Mouse (Mus musculus): ENCODE measurements around the gene Msrb2.

The Msrb2 gene
- long read RNA-seq, experiment 1, transcript Msrb2-201 (5 exons, 1,196 nt) = major isoform, 27 of 30 reads
- long read RNA-seq, experiment 1, partial matches to known transcripts = 1 of 30 reads
- long read RNA-seq, experiment 1, other reads (novel, unspliced or antisense) = 2 of 30 reads
- long read RNA-seq, experiment 2, transcript Msrb2-201 (5 exons, 1,196 nt) = major isoform, 32 of 34 reads
- long read RNA-seq, experiment 2, partial matches to known transcripts = 0 of 34 reads
- long read RNA-seq, experiment 2, other reads (novel, unspliced or antisense) = 2 of 34 reads

DNA sequence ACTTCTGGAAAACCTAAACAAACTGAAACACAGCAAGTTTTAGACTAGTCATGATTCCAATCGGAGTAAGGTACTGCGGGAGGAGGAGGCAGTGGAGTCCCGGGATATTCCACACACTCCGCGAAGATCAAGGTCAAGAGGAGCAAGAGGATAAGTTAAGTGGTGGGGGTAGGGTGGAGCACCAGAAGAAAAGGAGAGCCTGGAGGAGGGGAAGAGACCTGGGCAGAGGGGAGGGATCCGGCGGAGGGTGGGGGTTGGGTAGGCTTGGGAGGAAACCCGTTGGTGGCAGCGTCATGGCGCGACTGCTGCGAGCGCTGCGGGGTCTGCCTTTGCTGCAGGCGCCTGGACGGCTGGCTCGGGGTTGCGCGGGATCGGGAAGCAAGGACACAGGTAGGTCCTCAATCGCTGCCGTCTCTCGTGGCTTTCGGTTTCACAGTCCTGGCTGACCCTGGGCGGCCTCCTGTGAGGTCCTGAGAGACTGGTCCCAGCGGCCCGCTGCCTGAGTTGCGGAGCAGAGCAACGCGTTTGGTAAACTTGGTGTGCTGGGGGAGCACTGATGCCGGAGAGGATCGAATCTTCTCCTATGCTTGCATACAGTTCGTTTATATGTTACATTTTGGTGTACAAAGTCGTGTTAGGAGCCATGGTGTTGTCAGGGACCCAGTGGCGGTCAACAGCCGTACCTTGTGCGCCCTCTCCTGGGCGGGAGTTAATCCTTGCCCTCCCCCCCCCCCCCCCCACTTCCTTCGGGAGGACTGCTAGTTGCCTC is at the start of gene Msrb2:
Gene Msrb2 (plus strand): TSS at position 51 of the 769 bp plus-strand sequence.
- intact Hi-C loops (cut with DNase I) = no loop called here

DNA sequence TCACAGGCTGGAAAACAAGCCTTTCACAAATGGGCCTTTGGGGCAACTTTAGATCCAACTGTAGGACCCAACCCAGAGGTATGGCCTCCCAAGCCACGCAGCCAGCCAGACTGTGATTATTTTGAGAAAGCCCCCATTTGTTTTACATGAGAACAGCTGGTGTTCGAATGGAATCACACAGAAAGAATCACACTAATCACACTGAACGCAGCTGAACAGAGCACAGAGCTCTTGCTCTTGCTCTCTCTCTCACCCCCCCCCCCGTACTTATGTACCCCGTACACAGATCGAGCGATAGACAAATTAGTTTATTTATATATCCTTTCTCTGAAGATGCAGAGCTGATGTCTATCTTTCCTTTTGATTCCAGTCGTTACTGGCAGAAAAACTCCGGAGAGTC is 48.8 kb upstream of the Msrb2 start:
- intact Hi-C loops (cut with DNase I) = no loop called here

DNA sequence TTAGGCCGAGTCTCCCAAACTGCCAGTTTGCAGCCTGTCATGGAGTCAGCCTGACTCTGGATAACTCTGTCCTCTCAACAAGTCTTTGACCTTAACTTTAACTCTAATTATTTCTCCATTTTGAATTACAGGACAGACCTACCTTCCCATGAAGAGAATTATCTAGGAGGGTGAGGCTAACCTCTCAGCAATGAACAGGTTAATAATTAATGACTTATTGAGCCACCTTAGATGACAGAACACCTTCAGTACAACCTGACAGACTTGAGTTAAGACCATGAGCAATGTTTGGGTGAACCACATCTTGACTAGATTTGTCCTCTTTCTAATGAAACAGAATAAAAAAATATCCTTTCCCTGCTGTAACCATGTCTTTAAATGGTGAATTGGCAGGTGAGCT is 44.9 kb upstream of the Msrb2 start:
- intact Hi-C loops (cut with DNase I) = no loop called here

DNA sequence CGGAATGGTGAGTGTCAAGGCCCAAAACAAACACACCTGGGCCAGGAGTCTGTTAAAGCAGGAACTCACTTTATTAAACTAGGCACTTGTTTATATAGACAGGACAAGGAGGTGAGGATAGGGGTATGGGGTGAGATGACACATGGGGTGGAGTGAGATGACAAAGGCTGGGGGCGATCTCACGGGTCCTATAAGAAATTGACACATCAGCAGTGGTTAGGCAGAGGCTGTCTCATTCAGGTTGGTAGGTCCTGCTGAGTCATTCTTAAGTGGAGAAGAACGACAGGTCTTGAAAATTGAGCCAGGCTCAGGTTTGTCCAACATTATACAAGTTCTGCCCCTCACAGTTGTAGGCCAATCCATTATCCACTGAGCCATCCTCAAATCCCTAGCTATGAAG is 43.4 kb upstream of the Msrb2 start:
- intact Hi-C loops (cut with DNase I) = no loop called here

DNA sequence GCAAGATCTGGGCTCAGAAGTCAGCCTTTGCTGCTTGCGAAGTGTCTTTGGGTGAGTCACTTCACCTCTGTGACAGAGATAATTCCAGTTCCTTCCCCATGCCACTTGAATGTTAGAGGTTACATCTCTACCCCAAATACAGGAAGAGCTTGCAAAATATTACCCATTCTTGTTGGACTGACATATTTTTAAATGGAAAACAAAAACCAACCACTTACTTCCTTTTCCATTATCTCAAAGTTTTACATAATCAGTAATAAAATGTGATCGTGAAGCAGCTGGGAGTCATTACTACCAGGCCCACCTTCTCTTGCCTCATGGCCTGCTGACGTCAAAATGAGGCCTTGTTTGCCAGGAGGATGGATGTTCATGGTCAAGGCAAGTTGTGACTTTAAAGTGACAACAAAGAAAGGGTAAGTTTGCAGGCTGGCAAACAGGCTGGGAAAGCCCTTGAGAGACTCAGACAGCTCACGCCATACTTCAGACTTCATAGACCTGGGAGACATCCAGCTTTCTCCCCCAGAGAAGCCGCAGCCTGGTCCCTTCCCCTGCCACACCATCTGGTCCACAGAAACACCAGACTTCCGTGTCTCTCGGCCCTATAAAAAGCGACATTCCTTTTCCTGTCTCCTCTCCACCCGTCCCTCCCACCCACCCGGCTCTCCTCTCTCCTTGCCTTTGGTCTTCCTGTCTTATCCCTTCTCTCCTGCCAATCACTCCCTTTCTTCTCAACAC is 27.2 kb upstream of the Msrb2 start:
- intact Hi-C loops (cut with DNase I) = loop anchor here (5.0 kb wide), 2 partner anchors 67 to 472 kb away; no protein-coding TSS in a partner anchor

DNA sequence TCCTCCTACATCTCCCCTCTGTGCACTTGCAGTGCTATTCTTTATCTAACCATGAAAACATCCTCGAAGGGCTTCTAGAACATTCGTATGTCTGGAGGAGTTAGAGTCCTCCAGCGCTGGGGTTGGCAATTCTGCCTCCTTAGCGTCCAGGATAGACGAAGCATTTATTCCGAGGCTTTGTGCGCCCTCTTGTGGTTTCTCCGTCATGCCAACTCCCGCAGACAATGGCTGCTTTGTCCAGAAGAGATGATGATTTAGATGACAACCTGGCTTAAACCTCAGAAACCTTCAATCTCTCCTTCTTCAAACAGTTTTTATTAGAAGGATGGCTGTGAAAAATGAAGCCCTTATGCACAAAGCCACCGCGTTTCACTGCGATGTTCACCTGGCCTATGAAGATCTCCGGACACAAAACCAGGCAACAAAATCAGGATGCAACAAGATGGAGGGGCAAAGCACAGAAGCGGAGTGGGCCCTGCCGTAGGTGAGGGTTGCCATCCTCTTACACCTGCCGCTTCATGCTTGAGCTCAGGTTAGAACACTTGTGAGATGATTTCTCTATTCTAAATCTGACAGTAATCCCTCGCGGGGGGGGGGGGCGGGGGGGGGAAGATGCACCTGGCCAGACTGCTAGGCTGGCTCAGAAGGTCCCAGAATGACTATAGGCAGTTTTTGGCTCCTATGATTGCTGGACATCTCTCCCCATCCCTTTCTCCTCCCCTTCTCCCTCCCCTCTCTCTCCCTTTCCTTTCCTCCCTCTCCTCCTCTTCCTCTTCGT is 26.4 kb upstream of the Msrb2 start:
- intact Hi-C loops (cut with DNase I) = loop anchor here (5.0 kb wide), 2 partner anchors 68 to 473 kb away; no protein-coding TSS in a partner anchor

DNA sequence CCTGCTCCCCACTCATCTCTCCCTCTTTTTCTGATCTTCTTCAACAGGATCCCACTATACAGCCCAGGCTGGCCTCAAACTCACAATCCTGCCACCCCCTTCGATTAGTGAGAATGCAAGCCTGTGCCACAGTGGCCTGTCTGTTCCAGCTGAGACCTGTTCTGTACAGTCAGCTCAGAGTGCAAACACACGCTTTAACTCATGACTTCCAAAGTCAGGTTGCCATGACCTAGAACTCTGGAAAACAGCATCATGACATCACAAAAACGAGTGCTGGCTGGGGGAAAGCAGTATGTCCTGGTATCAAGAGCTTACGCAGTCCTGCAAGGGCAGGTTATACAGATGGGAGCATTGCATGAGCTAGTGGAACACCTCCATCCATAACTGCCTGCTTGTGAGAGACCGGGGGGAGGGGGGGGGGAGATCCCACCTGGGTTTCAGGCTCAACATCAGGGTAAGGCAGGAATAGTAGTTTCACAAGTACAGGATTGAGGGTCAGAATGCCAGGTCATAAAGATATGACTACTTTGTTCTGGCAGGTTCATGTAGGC is 25.8 kb upstream of the Msrb2 start:
- intact Hi-C loops (cut with DNase I) = no loop called here

DNA sequence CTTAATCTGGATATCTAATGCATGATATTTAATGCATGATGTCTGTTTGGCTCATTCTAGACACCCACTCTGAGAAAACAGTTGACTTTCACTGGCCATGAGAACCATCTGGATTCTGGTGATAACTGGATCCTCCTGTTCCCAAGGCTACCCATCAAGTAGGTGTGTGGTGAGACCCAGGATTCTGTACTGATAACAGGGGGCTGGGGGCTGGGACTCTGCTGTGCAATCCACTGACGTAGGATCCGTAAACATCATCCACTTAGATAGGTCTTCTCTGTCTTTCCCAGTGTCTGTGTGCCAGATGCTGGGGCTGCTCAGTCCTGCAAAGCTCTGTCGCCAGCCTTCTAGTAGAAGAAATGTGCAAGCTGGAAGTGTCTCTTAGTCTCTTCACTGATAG is 22.8 kb upstream of the Msrb2 start:
- intact Hi-C loops (cut with DNase I) = no loop called here

DNA sequence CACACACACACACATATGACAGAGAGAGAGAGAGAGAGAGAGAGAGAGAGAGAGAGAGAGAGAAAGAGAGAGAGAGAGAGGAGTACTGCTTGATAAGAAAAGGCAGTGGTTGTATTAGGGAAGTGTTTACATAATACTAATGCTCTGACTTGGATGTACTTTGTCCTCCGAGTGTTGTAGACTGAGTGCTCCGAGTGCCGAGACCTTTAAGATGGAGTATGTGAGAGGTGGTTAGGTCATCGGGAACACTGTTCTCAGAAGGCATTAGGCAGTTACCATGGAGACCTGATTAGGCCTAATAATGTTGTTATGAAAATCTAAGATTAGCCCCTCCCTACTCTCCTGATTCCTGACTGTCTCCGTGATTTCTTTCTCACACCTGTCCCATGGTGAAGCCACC is 21.1 kb upstream of the Msrb2 start:
- intact Hi-C loops (cut with DNase I) = no loop called here

DNA sequence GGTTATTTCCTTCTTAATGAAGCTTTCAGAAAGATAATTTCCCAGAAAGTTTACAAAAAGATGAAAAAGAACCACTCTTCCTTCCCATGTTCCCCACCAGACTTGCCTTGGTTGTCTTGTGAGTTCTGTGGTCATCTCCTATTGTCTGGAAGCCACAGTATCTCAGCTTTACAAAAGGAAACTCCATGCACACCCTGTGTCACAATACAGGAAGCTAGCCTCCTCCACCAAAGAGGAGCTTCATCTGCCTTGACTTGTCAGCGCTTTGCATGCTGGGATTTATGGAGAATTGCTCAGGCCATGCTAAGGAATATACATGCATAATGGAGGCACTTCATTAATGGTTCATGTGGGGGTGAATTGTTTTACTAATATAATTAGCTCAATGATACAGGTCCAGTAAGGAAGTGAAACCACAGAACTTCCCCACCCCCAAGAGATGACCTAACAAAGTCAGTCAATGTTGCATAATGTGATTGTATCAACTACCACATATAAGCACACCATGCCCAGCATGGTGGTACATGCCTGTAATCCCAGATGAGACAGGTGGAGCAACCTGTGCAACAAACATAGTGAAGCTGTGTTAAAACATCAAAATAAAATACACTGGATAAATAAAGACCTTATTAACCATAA is 19.5 kb upstream of the Msrb2 start:
- intact Hi-C loops (cut with DNase I) = no loop called here

DNA sequence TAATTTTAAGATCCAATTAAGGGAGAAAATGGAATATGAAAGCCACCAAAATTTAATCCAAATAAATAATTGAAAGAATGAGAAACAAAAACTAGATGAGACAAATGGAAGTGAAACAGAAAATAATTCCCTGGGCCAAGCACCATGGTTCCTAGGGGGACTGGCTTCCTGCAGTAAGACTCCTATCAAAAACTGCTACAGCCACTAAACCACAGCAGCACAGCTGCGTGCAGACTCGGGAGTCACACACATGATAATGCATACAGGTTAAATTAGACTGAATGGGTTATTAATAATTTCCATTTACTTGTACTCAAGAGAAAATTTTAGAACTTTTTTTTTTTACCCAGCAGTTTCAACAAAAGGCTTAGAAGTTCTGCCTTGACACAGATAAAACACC is 18.1 kb upstream of the Msrb2 start:
- intact Hi-C loops (cut with DNase I) = no loop called here

DNA sequence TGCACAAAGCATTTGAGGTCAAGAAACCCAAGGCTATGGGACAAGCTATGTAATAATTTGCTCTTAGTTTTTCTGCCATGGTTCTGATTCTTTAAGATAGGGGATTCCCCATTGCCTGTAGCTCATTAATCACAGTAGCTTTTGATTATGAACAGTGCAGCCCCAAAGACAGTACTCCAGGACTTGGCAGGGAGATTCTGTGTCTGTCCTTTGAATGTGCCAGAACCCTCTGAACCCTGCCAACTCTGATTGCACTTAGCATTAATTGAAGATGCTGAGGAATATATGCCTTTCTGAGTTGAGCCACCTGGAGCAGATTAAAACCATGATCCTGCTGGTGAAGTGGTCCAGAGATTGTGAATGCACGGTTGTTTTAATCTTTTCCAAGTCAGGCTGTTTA is 8.4 kb upstream of the Msrb2 start:
- intact Hi-C loops (cut with DNase I) = no loop called here

DNA sequence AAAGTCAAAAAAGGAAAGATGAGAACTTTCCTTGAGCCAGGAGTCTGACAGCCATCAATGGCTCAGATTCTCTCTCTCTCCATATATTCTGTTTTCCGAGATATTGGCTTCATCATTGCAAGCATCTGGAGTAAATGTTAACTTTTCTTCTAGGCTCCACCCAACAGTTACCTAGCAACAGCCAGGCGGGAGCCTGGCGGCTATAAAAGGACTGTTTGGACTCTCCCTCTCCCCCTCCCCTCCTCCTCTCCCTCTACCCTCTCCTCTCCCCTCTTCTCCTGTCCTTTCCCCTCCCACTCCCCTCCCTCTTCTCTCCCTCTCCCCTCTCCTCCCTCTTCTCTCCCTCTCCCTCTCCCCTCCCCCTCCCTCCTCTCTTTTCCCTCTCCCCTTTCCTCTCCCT is 4.8 kb upstream of the Msrb2 start:
- intact Hi-C loops (cut with DNase I) = no loop called here

DNA sequence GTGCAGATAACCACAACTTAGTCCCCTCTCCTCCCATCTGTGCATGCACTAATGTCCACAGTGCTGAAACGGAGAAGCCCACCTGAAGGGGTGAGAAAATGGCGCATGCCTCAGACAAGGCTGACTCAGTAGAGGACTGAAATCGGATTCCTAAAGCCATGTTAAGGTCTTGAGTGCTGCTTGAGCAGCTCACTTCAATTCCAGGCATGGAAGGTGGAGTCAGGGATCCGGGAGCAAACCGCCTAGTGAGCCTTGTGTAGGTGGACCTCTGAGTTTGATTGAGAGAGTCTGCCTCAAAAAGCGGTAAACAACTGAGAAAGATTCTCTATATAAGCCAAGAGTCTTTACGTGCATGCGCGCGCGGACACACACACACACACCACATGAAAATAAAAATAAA is 4.1 kb upstream of the Msrb2 start:
- intact Hi-C loops (cut with DNase I) = no loop called here

DNA sequence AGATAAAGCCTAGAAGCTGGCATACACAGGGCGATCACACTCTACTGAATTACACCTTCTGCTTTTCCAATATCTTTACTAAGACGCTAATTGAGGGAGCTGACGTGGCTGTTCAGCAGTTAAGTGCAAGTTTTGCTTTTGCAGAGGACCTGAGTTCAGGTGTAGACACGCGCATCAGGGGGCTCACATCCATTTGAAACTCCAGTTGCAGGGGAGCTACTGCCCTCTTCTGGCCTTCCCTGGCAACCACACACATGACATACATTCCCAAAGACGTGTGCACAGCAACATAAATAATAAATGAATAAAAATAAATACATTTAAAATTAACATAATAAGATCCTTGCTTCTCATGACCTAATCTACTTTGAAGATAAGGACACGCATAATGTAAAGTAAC is 2.5 kb downstream of the Msrb2 start:
- intact Hi-C loops (cut with DNase I) = no loop called here

DNA sequence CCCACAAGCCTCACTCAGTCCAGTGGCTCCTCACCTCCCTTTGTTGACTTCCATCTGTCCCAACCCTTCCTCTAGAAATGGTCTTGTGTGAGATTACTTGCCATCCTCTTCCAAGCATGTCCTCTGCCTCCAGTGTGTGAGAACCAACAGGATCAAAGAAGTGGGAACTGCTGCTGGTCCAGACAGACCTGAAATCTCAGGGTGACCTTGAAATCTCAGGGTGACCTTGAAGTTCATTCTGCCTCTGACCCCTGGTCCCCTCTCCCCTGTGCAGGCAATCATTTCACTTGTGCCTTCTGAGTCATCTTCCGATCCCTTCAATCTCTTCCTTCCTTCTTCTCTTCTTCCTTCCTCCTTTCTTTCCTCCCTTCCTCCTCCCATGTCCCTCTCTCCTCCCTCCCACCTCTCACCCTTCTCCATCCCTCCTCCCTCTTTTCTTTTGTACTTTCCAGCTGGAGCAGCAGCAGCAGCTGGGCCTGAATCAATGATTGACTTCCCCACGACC is 9.3 kb downstream of the Msrb2 start:
- intact Hi-C loops (cut with DNase I) = no loop called here

DNA sequence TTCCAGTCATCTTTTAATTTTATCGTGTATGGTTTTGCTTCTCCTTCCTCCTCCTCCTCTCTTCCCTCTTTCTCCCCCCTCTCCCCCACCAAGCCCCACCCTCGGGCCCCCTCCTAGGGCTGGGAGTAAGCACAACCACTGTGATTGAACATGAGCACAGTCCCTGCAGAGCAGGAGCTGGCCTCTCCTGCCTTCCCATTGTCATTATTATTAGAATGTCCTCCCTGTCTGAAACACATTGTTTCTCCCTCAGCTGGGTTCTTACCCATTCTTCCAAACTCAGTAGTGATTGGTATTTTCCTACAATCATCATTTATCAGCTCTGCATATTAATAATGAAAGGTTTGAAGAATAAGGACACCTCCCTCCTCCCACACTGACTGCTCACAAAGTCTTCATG is 9.7 kb downstream of the Msrb2 start:
- intact Hi-C loops (cut with DNase I) = no loop called here

DNA sequence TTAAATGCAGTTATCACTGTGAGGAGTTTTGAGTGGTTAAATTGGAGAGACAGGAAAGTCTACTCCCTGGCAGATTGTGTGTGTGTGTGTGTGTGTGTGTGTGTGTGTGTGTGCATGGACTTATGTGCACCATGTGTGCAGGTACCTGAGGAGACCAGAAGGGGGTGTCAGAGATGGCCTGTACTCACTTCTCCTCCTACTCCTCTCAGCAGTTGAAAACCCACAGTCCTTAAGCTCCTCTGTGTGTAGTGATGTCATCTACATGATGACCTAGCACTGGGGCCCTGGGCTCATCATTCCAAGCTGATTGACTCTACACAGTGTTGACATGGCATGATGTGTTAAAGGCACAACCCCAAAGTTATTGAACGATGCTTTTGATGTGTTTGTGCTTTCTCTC is 11.0 kb downstream of the Msrb2 start:
- intact Hi-C loops (cut with DNase I) = no loop called here

DNA sequence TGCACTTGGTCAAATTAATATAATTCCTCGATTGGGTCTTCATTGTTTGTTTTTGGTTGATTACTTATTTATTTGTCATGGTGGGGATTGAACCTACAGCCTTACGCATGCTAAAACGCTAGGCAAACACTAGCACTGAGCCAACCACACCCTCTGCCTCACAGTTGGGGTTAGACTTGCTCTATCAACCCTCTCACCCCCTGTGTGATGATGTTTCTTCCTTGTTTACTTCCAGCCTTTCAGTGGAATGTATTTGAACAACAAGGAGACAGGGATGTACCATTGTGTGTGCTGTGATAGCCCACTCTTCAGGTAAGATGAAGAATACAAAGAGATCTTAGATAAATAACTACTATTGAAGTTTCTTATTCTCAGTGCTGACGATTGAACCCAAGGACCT is 11.8 kb downstream of the Msrb2 start:
- intact Hi-C loops (cut with DNase I) = no loop called here

DNA sequence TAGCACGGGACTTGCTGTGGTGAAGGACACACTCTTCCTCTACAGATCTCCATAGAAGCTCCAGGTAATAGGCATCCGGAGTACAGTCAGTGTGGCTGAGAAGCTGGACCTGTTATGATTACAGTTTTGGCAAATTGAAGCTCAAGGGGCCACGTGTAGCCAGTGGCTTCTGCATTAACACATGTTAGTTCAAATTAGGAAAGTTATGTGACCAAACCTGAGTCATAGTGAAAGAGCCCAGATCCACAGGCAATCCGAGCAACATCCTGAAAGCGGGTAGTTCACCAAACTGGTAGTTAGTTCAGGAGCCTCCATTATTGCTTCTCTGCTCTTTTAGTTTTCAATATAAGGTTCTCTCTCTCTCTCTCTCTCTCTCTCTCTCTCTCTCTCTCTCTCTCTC is 14.5 kb downstream of the Msrb2 start:
- intact Hi-C loops (cut with DNase I) = no loop called here
